Mouse (Mus musculus) layer of hippocampus, adult 2 months (tissue): ENCODE measurements around the gene Helt. TPM values are rescaled to one million over a fixed set of nuclear protein-coding genes. Genes with fewer than 3 reads are reported as not detected.
"Not testable (repeated sequence)": the region's sequence is repeated elsewhere in the genome, so short reads cannot be mapped to it uniquely, and the experiment has no call there.

ENCODE experiments used
- DNase-seq, 2 experiments: peaks; one replicate each; pipeline ENCODE4 v3.0.0; 2022; ENCODE audit warnings: low spot score in 2 of 2
- H3K27ac ChIP-seq: fragments of 200-600 bp; 2 replicates; pipeline ENCODE4 v1.8.1; 2022
- H3K4me3 ChIP-seq: fragments of 200-600 bp; 2 replicates; pipeline ENCODE4 v1.8.1; 2022; ENCODE audit warnings: mild to moderate bottlenecking
- CTCF ChIP-seq: fragments of 200-600 bp; conservative IDR thresholded peaks from 2 replicates; pipeline ENCODE4 v1.8.1; 2022; ENCODE audit warnings: antibody characterized with exemption, mild to moderate bottlenecking, moderate library complexity
- total RNA-seq, 2 experiments: library from RNA; stranded (reverse); gene quantifications; 2 replicates each; pipeline ENCODE4 v1.2.3; 2021

Helt gene
- total RNA-seq, 2 experiments from 2014 or later, result not detected

DNA sequence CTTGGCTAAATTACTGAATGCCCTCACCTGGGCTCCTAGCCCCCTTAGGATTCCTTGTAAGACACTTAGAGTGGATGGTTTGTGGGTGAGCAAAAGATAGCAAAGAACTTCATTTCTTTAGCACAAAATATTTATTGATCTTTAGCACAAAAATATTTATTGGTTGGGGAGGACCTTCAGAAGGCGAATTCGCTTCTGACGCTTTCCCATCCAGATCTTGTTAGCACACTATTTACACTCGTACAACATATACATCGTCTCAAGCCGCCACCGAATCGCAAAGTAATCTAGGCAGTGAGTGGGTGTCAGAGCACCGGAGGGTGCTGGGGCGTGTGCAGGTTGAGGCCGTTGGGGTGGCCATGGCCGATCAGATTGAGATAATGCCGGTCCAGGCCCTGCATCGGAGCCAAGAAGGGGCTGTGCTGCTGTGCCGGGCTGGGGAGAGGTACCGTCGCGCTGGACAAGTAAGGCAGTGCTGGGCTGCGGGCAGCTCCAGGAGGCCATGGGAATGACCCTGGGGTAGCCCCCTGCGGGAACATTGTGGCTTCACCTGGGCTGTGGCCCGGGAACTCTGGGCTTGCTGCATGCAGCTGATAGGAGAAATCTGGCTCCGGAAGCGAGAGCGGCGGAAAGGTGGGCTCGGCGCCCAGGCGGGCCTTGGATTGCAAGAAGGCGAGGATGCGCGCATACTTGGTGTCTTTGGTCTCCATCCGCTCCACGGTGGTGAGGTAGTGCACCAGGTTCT, 2.4 kb downstream of the Helt start:
- no peak overlapping the region for H3K27ac ChIP-seq
- no peak overlapping the region for H3K4me3 ChIP-seq
- TF ChIP-seq CTCF, result no peak
- DNase-seq, result no peak

GRCm38 (mm10) chr8:46289274-46289673, 5.2 kb downstream of the Helt start:
- no peak for DNase-seq

DNA sequence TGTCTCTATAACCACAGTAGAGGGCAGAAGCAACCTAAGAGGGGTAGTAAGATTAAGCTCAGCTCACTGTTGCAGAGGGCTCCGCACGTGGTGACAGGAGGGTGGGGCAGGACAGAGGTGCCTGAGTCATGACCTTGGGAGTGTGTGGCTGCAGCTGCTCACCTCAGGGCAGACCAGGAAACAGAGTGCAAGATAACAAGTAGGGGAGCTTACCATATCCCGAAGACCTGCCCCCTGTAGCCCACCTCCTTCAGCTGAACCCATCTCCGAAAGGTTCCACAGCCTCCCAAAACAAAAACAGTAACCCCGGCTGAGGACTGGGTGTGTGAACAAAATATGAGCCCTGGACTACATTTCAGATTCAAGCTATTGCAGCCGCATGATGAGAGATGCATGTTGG, 6.5 kb downstream of the Helt start:
- DNase-seq, result no peak
- H3K27ac ChIP-seq, result no peak overlapping the region
- TF ChIP-seq CTCF, result no peak
- H3K4me3 ChIP-seq, result no peak overlapping the region

More at GRCm38 (mm10) chr8:46289274-46289673, 5.2 kb downstream of the Helt start:
- no peak for TF ChIP-seq CTCF
- H3K4me3 ChIP-seq, result no peak overlapping the region
- no peak overlapping the region for H3K27ac ChIP-seq

DNA sequence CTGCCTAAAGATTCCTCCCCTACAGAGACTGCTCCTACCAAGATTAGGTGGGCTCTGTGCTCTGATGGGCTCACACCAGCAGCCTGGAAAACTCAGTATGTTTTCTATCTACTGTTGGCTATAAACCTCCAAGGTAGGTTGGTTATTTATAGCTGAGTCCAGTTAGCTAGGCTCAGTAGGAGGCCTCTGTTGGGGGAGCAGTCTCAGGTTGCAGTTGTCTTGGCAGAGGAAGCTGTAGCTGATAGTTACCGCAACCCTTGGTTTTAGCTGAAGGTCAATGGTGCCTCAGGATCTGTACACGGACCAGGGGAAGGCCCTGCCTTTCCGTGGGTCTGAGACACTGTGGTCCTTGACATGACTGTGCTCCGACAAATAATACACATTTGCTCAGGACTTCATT, 8.5 kb downstream of the Helt start:
- no peak for DNase-seq
- no peak overlapping the region for H3K27ac ChIP-seq
- no peak overlapping the region for H3K4me3 ChIP-seq
- TF ChIP-seq CTCF, result no peak

GRCm38 (mm10) chr8:46281536-46281935, 12.9 kb downstream of the Helt start:
- no peak overlapping the region for H3K4me3 ChIP-seq
- no peak overlapping the region for H3K27ac ChIP-seq
- peak; percentile 91 for TF ChIP-seq CTCF
- peak; percentile 23 to 72 for DNase-seq

DNA sequence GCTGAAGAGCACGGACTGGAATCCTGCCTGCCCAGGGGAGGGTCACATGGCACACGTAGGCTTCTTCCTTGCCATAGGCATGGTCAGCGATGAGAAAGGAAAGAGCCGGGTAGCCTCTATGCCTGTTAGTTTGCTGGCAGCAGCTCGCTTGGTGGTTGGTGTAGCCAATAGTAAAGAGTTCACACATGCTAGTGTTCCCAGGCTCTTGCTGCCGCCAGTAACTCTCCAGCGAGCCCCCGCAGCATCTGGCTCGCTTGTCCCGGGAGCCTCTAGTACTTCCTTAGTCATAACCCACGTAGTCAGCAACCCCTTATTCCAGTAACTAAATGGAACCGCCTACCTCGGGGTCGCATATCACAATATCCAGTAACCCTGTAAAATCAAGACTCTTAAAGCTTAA, 17.5 kb downstream of the Helt start:
- peak in 1 of 2 experiments; percentile 21 for DNase-seq
- no peak overlapping the region for H3K4me3 ChIP-seq
- no peak overlapping the region for H3K27ac ChIP-seq
- TF ChIP-seq CTCF, result no peak

DNA sequence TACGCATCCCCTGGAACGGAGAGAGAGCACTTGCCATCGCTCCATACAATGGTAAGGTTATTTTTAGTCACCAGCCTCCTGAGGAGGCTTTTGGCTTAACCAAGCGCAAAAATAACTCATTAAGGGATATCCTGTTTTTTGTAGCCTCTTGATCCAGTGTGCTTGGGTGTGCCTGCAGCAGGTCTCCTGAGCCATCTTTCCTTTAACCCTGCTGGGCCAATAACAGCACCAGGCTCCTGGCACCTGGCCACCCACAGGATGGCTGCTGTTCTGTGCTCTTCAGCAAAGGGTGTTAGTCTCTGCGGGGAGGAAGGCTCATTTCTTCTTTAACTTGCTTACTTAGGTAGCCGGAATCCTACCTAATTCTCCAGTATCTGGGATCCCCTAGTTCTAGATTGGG, 23.7 kb downstream of the Helt start:
- Histone ChIP-seq H3K4me3 (no peak overlapping the region), H3K27ac (no peak overlapping the region)
- TF ChIP-seq CTCF, result no peak
- DNase-seq, result no peak

- TF ChIP-seq CTCF, result no peak
- H3K27ac ChIP-seq, result no peak overlapping the region
- no peak for DNase-seq
- H3K4me3 ChIP-seq, result no peak overlapping the region
These were observed 24.3 kb downstream of the Helt start for GRCm38 (mm10) chr8:46270147-46270546.

DNA sequence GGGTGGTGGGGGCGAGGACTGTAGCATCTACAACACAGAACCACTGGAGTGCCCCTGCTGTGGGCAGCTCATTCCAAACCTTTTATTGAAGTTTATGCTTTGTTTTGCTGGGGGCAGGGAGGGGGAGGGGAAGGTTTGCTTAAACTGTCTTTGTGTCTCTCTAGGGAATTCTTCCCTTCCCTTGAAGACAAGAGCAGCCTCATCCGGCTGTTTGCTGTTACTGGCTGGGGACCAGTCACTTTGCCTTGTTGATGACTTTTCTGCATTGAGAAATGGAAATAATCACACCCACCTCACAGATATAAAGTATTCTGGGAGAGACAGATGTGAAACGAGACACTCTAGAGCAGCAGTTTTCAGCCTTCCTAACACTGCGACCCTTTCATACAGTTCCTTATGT, 27.7 kb downstream of the Helt start:
- Histone ChIP-seq H3K4me3 (no peak overlapping the region), H3K27ac (no peak overlapping the region)
- no peak for DNase-seq
- TF ChIP-seq CTCF, result no peak

- H3K4me3 ChIP-seq, DNase-seq, H3K27ac ChIP-seq: not testable (repeated sequence)
These were observed 30.3 kb downstream of the Helt start for GRCm38 (mm10) chr8:46264206-46264605.

DNA sequence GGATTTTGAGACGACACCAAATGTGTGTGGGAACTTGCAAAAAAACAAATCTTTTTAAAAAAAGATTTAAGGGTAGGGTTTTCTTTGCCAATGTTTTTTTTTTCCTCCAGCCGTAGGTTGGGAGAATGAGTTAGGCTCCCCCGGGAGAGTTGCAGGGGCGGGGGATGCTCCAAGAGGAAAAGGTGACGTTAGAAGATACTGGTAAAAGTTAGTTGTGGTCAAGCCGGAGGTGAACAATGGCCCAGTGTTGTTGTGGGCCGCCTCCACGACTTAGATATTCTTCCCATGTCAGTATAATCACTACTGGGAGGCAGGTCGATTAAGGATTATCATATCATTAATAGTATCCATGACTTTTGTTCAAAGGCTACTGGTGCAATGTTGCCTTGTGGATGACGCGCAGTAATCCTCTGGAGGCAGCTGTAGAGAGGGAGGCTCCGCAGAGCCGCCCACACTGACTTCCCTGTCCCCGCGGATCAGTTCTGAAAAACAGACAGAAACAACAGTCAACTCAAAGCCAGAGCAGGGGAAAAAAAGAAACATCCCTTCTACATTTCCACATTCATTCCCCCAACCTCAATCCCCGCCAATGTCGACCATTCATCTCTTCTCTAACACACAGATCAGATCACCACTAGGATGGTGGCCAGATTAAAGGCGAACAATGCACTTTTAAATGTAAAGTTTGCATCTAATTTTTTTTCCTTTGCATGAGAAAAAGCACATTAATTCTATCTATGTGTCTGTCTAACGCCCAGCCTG, 36.4 kb downstream of the Helt start:
- Histone ChIP-seq H3K27ac (no peak overlapping the region), H3K4me3 (no peak overlapping the region)
- no peak for DNase-seq
- TF ChIP-seq CTCF, result no peak

- no peak overlapping the region for H3K4me3 ChIP-seq
- TF ChIP-seq CTCF, result no peak
- H3K27ac ChIP-seq, result no peak overlapping the region
- no peak for DNase-seq
These were observed 42.0 kb downstream of the Helt start for GRCm38 (mm10) chr8:46252456-46252855.

GRCm38 (mm10) chr8:46251561-46251960, 42.9 kb downstream of the Helt start:
- no peak for TF ChIP-seq CTCF
- Histone ChIP-seq H3K4me3 (no peak overlapping the region; the same call in 1 of the 2 replicates), H3K27ac (no peak overlapping the region)
- no peak for DNase-seq

DNA sequence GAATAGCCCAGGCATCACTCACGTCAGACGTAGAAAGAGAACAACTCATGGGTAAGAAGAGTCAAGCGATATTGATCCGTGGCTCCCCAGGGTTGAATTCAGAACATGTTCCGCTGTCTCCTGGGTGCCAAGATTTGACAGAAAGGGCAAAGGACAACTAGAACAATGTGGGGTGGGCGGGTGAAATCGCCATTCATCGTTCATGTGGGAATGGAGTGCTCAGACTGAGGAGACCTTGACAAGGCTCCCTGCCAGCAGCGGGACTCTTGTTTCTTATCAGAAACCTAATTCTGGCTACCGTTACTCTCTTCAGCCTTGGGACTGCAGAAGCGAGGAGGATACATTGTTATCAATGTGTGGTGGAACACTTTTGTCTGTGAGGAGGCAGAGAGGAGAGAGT, 48.1 kb downstream of the Helt start:
- no peak for DNase-seq
- TF ChIP-seq CTCF, result no peak
- no peak overlapping the region for H3K27ac ChIP-seq
- no peak overlapping the region for H3K4me3 ChIP-seq
